Mouse (Mus musculus): ENCODE data around the gene Slc45a3.

Gene Slc45a3

DNA sequence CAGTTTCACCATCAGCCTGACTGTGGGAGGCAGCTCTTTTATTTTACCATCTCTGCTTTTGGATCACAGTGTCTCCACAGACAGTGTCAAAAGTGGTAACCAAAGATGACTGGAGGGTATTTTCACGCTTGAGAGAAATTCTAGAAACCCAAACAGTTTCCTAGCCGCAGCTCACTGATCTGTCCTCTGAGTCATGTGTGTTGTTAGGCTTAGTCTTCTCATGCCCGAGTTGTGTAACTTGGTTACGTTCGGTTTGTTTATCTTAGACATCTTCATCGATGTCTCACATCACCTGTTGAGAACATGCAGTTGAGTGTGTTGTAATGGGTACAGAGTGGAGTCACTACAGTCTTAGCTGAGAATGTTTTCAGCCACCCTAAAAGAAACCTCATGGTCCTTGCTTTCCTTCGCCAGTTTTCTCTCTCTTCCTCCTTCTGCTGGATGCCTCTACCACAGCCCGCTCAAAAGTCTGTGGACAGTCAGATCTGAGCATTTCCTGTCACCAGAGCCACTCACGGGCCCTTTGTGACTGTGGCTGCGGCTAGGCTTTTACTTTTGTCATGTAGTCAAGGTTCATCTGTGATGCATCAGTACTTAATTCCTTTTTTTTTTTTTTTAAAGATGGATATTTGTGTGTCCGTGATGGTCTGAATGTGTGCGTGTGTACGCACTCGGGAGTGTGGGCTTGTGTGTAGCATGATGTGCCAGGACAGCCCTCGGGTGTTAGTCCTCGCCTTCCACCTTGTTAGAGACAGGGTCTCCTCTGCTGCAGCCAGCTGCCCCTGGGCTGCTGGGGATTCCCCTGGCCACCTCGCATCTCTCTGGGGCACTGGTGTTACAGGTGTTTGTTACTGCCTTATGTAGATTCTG, 48.1 kb downstream of the Slc45a3 start:
- in situ Hi-C loops (cut with MboI; ENCODE audit: low pct_unique_long_range_greater_than_20kb in 1 of 2, low sequenced_read_pairs in 2 of 2, unreplicated experiment in 1 of 2), result no loop called here

DNA sequence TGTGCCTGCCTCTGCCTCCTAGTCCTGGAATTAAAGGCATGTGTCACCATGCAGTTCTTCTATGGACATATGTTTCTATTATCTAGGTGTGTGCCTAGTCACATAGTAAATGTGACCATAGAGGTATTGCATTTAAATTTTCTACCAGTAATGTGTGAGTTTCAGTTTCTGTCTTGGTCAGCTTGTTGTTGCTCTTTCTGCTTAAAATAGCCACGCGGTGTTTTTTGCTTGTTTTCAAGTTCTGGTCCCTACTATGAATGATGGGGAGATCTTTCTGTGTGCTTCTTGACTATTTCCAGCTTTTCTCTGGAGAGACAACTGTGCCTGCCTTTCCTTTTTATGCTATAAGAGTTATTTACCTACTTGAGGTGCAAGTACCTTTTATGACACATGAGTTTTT, 49.0 kb downstream of the Slc45a3 start:
- in situ Hi-C loops (cut with MboI; ENCODE audit: low pct_unique_long_range_greater_than_20kb in 1 of 2, low sequenced_read_pairs in 2 of 2, unreplicated experiment in 1 of 2), result no loop called here

DNA sequence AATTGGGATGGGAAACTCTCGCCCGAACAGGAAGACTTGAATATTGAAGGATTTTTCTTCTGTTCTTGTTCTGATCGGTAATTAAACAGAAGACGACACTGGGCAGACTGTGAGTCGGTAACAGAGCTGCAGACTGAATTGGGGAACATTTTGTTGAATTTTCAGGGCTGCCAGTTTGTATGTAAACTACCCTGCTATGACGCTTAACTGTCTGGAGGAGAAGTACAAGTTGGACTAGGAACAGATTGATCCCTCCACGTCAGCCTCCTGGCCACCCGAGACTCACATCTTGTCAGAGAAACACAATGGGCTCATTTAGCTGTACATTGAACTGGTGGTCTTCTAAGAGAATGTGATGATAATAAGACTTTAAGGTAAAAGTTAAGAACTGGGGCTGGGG, 50.1 kb downstream of the Slc45a3 start:
- in situ Hi-C loops (cut with MboI; ENCODE audit: low pct_unique_long_range_greater_than_20kb in 1 of 2, low sequenced_read_pairs in 2 of 2, unreplicated experiment in 1 of 2), result no loop called here

DNA sequence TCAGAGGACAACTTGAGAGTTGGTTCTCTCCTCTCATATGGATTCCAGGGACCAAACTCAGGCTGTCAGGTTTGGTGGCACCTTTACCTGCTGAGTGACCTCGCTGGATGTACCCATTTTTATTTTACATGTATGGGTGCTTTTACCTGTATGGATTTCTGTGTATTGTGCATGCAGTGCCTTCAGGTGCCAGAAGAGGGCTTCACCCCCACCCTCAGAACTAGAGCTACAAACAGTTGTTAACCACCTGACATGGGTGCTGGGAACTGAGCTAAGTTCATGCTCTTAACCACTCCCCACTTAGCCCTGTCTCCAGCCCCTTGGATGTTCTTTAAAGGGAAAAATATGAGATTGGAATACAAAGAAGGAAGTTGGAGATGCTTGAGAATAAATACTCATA, 52.0 kb downstream of the Slc45a3 start:
- in situ Hi-C loops (cut with MboI; ENCODE audit: low pct_unique_long_range_greater_than_20kb in 1 of 2, low sequenced_read_pairs in 2 of 2, unreplicated experiment in 1 of 2), result no loop called here

DNA sequence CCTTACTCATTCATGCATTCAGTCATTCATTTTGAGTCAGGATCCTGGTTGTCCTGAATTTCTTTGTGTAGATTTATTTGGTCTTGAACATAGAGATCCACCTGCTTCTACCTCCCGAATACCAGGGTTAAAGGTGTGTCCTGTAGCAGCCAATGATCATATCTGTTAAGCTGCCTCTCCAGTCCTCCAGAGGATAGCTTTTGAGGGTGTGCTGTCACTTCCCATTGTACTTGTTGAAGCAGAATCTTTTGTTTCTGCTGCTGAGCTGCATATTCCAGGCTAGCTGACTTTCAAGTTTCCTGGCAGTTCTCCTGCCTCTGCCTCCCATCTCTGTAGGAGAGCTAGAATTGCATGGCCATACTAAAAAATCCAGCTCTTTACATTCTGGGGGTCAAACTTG, 53.9 kb downstream of the Slc45a3 start:
- in situ Hi-C loops (cut with MboI; ENCODE audit: low pct_unique_long_range_greater_than_20kb in 1 of 2, low sequenced_read_pairs in 2 of 2, unreplicated experiment in 1 of 2), result no loop called here

DNA sequence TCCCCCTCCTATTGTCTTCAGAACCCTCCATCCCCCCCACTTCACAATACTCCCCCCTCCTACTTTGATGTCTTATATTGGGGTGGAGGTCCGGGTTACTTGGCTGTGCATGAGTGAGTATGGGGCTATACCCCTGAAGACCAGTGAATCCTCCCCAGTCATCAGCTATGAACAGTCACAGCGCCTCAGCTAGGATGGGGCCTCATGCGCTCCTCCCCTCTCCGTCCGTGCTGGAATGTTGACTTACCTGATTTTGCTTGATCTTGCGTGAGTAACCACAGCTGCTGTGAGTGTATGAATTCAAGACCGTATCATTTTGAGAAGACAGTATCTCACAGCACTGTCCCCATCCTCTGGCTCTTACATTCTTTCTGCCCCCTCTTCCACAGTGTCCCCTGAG, 57.1 kb downstream of the Slc45a3 start:
- in situ Hi-C loops (cut with MboI; ENCODE audit: low pct_unique_long_range_greater_than_20kb in 1 of 2, low sequenced_read_pairs in 2 of 2, unreplicated experiment in 1 of 2), result no loop called here

DNA sequence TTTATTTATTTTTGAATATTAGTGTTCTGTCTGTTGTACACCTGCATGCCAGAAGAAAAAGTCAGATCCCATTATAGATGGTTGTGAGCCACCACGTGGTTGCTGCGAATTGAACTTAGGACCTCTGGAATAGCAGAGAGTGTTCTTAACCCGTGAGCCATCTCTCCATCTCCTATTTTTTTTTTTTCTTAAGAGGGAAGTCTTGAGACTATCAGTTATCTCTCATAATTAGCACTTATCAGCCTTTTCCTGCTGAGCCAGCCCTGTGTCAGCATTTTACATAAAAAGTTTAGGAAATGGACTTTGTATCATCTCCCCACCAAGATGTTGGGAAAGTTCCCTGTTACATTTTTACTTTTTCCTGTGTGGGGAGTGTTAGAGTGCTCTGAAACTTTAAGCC, 59.3 kb downstream of the Slc45a3 start:
- in situ Hi-C loops (cut with MboI; ENCODE audit: low pct_unique_long_range_greater_than_20kb in 1 of 2, low sequenced_read_pairs in 2 of 2, unreplicated experiment in 1 of 2), result no loop called here

DNA sequence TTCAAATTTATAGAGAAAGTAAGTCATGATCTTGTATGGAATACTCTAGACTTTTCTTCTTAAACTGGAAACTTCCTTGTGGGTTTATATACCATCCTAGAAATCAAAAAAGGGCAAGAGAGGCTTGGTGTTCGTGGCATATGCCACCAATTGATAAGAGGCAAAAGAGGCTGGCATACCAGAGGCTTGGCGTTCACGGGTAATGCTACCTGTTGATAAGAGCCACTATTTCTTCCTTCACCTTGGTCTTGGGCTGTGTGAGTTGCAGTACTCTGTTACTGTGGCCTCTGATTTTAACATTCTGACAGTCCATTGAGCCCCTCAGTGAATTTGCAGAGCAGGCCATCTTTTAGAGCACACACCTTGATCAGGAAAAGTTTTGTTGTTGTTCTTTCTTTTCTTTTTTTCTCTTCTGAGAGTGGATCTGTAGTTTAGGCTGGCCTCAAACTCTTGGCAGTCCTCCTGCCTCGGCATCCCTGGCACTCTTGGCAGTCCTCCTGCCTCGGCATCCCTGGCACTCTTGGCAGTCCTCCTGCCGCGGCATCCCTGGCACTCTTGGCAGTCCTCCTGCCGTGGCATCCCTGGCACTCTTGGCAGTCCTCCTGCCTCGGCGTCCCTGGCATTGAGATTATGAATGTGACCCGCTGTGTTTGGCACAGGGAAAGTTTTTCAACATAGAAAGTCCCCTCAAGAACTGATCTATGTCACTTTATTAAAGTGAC, 64.3 kb downstream of the Slc45a3 start:
- in situ Hi-C loops (cut with MboI; ENCODE audit: low pct_unique_long_range_greater_than_20kb in 1 of 2, low sequenced_read_pairs in 2 of 2, unreplicated experiment in 1 of 2), result no loop called here

DNA sequence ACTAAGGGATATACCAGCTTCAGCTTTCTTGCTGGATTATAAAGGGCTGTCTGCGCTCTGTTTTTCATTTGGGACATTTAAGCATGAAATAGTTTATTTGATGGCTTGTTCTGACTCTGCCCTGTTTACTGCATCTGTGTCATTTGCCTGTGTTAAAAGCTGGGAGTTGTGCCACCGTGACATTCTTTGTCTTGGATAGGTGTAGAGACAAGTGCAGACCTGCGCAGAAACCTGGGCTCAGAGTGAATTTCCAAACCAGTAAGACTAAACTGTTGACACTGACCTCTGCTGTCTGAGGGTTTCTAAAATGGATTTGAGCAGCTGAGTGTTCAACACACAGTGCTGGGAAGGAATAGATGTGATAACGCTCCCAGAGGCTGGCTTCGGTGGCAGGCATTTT, 65.2 kb downstream of the Slc45a3 start:
- in situ Hi-C loops (cut with MboI; ENCODE audit: low pct_unique_long_range_greater_than_20kb in 1 of 2, low sequenced_read_pairs in 2 of 2, unreplicated experiment in 1 of 2), result no loop called here

DNA sequence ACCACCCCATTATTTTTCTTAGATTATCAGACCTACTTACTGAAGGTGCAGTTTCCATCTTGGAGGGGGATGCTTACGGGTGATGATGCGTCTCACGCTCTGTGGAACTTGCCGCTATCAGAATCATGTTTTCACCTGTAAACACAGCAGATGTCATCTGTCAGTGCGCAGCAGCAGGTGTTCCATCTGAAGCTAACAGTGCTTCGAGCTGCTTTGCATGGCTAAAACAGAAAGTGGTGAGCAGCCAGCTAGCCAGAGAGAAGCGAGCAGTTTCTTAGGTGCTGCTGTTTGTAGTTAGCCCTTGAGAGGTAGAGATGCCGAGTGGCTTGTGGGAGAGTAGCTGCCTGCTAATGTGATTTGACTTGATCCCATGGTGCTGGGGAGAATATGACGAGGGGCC, 65.6 kb downstream of the Slc45a3 start:
- in situ Hi-C loops (cut with MboI; ENCODE audit: low pct_unique_long_range_greater_than_20kb in 1 of 2, low sequenced_read_pairs in 2 of 2, unreplicated experiment in 1 of 2), result no loop called here

DNA sequence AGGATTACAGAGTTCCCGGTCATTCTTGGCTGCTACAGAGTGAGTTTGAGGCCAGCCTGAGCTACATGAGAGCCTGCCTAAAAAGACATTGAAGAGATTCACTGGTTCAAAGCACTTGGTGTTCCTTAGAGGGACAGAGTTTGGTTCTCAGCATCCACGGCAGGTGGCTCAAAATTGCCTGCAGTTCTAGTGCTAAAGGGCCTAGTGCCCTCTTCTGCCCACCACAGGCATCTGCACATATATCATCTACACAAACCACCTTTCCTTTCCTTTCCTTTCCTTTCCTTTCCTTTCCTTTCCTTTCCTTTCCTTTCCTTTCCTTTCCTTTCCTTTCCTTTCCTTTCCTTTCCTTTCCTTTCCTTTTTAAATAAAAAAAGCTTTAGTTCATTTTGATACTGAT, 67.8 kb downstream of the Slc45a3 start:
- in situ Hi-C loops (cut with MboI; ENCODE audit: low pct_unique_long_range_greater_than_20kb in 1 of 2, low sequenced_read_pairs in 2 of 2, unreplicated experiment in 1 of 2), result no loop called here

DNA sequence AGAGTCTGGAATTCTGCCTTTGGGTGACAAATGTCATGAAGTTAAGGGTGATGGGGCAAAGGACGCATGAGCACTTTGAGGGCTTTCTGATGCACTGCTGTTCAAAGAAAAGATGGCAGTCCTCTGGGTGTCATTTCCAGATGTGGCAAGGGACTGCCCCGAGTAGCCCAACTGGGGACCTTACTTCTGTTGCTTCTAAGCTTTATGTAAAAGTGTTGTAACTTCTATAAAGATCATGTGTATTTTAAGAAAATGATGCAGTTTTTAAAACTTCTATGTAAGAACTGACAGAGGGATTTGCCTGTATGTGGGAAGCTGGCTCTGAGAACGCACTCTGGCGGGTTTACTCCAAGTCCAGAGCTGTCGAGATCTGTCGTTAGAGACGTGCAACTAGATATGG, 69.4 kb downstream of the Slc45a3 start:
- in situ Hi-C loops (cut with MboI; ENCODE audit: low pct_unique_long_range_greater_than_20kb in 1 of 2, low sequenced_read_pairs in 2 of 2, unreplicated experiment in 1 of 2), result no loop called here

Measured in mouse embryonic stem cell (cell line).